Mouse (Mus musculus): ENCODE data around the gene Zfp11. TPM values are rescaled to one million over a fixed set of nuclear protein-coding genes. Genes with fewer than 3 reads are reported as not detected.
"Not testable (repeated sequence)": the region's sequence is repeated elsewhere in the genome, so short reads cannot be mapped to it uniquely, and the experiment has no call there.

Zfp11 gene
- polyA plus RNA-seq, 2 experiments, result 0.65 to 0.75 TPM

DNA sequence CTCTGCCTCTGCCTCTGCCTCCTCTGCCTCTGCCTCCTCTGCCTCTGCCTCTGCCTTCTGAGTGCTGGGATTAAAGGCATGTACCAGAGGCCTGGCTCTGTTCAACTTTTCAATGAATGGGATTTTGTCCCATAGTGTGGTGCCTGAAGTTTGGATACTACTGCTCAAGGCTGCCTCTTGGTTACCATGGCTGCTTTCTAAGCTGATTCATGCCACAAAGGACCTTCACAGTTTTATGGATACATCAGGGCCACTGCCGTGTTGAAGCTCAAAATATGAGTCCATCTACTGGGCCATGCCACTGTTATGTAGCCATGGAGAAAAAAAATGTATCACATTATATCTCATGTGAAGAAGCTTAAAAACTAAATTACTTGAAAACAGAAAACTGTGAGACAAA is 31.8 kb upstream of the Zfp11 start:
- no peak overlapping the region for H3K4me3 ChIP-seq (ENCODE audit: insufficient read depth in 1 of 2, low read depth in 2 of 2, low read length in 2 of 2)
- no peaks in the 10 kb centered on the region for H3K36me3 ChIP-seq (replicated peaks; ENCODE audit: control insufficient read depth, insufficient read depth, low read depth)
- TF ChIP-seq EP300 (IDR thresholded peaks at IDR 0.05; ENCODE audit: low read depth) (no peak), CTCF (IDR thresholded peaks at IDR 0.05; ENCODE audit: low read depth) (no peak)
- no peak for DNase-seq (ENCODE audit: low read depth in 3 of 3, low spot score in 3 of 3)
- H3K27ac ChIP-seq, result no peak overlapping the region
- H3K4me2 ChIP-seq (ENCODE audit: low read depth), result no peak overlapping the region
- no peaks in the 10 kb centered on the region for H3K27me3 ChIP-seq (ENCODE audit: control insufficient read depth, insufficient read depth, low read length)
- no peak overlapping the region for H3K9ac ChIP-seq (replicated peaks)
- H3K9me3 ChIP-seq (ENCODE audit: control insufficient read depth, low read length), result no peaks in the 10 kb centered on the region
- 65% methylated on average over 1 of the region's 1 CpGs for WGBS (ENCODE audit: insufficient replicate concordance)
- no peak for ATAC-seq (ENCODE audit: insufficient read depth)
- H3K4me1 ChIP-seq (replicated peaks; ENCODE audit: control insufficient read depth in 2 of 2, insufficient read depth in 2 of 2, low read length in 1 of 2), result no peaks in the 10 kb centered on the region; a peak in 2 of 4 replicates

DNA sequence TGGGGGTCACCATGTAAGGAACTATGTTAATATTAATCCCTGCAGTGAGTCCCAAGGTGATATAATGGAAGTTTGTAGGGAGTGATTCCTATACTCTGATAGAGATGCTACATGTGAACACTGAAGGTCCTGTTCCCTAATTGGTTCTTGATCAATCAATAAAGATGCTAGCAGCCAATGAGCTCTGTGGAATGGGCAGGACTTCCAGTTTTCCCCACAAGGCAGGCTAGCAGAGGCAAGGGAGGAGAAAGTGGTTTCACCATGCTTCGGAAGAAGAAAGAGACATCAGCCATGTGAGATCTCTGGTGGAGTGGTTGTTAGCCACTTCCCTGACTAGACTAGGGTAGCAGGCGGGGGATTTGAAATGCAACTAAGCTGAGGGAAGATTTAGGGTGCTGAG is 30.6 kb upstream of the Zfp11 start:
- Histone ChIP-seq H3K4me1 (replicated peaks; ENCODE audit: control insufficient read depth in 2 of 2, insufficient read depth in 2 of 2, low read length in 1 of 2) (no peaks in the 10 kb centered on the region; a peak in 2 of 4 replicates), H3K4me2 (ENCODE audit: low read depth) (no peak overlapping the region), H3K9me3 (ENCODE audit: control insufficient read depth, low read length) (no peaks in the 10 kb centered on the region), H3K9ac (replicated peaks) (no peak overlapping the region), H3K4me3 (ENCODE audit: insufficient read depth in 1 of 2, low read depth in 2 of 2, low read length in 2 of 2) (no peak overlapping the region), H3K27ac (no peak overlapping the region), H3K27me3 (ENCODE audit: control insufficient read depth, insufficient read depth, low read length) (no peaks in the 10 kb centered on the region), H3K36me3 (replicated peaks; ENCODE audit: control insufficient read depth, insufficient read depth, low read depth) (no peaks in the 10 kb centered on the region)
- TF ChIP-seq CTCF (IDR thresholded peaks at IDR 0.05; ENCODE audit: low read depth) (no peak), EP300 (IDR thresholded peaks at IDR 0.05; ENCODE audit: low read depth) (no peak)
- DNase-seq (ENCODE audit: low read depth in 3 of 3, low spot score in 3 of 3) (no peak), ATAC-seq (ENCODE audit: insufficient read depth) (no peak)
- WGBS (ENCODE audit: insufficient replicate concordance), result 36% methylated on average over 2 of the region's 2 CpGs

DNA sequence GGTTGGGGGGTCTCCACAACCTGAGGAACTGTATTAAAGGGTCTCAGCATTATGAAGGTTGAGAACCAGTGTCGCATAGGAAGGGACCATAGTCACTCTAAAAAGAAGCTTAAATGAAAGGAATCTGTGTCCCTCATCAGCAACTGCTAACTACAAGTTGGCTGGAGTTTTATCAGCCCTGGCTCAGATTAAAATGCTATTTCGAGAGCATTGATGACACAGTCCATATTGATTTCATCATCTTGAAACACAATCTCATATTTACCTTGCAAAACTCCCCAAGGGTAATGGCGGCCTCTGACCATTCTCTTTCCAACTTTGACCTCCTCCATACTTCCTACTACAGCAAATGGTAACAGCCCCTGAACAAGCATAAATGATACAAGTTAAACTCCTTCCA is 20.6 kb upstream of the Zfp11 start:
- no peak for ATAC-seq (ENCODE audit: insufficient read depth)
- no peak for DNase-seq (ENCODE audit: low read depth in 3 of 3, low spot score in 3 of 3)
- no peak overlapping the region for H3K4me2 ChIP-seq (ENCODE audit: low read depth)

DNA sequence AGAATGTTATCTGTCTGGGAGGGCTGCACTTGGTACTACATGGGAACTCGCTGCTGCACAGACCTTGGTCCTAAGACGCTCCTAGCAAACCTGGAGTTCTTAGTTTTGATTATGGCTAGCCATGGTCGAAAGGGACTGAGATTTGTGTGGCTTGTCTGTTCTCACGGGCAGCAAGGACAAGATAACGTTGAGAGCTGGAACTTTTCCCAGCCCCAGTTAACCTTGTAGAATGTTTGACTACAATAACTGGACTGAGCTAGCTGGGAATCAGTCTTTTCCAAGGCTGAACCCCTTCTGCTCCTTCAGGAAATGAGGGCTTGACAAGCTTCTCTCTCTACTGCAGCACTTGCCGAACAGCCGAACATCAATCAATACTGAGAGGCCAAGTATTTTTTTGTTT is 17.7 kb upstream of the Zfp11 start:
- Histone ChIP-seq H3K9me3 (ENCODE audit: control insufficient read depth, low read length) (no peaks in the 10 kb centered on the region), H3K36me3 (replicated peaks; ENCODE audit: control insufficient read depth, insufficient read depth, low read depth) (no peaks in the 10 kb centered on the region), H3K27me3 (ENCODE audit: control insufficient read depth, insufficient read depth, low read length) (no peaks in the 10 kb centered on the region), H3K4me1 (replicated peaks; ENCODE audit: control insufficient read depth in 2 of 2, insufficient read depth in 2 of 2, low read length in 1 of 2) (no peaks in the 10 kb centered on the region), H3K9ac (replicated peaks) (no peak overlapping the region), H3K4me2 (ENCODE audit: low read depth) (no peak overlapping the region), H3K27ac (no peak overlapping the region), H3K4me3 (ENCODE audit: insufficient read depth in 1 of 2, low read depth in 2 of 2, low read length in 2 of 2) (no peak overlapping the region)
- DNase-seq (ENCODE audit: low read depth in 3 of 3, low spot score in 3 of 3) (no peak), ATAC-seq (ENCODE audit: insufficient read depth) (no peak)
- TF ChIP-seq EP300 (IDR thresholded peaks at IDR 0.05; ENCODE audit: low read depth) (no peak), CTCF (IDR thresholded peaks at IDR 0.05; ENCODE audit: low read depth) (no peak)
- 53% methylated on average over 7 of the region's 7 CpGs for WGBS (ENCODE audit: insufficient replicate concordance)

More for the DNA sequence above, 20.6 kb upstream of the Zfp11 start:
- no peaks in the 10 kb centered on the region for H3K4me1 ChIP-seq (replicated peaks; ENCODE audit: control insufficient read depth in 2 of 2, insufficient read depth in 2 of 2, low read length in 1 of 2)
- no peak overlapping the region for H3K4me3 ChIP-seq (ENCODE audit: insufficient read depth in 1 of 2, low read depth in 2 of 2, low read length in 2 of 2)
- H3K27me3 ChIP-seq (ENCODE audit: control insufficient read depth, insufficient read depth, low read length), result no peaks in the 10 kb centered on the region
- no peak overlapping the region for H3K9ac ChIP-seq (replicated peaks)
- H3K36me3 ChIP-seq (replicated peaks; ENCODE audit: control insufficient read depth, insufficient read depth, low read depth), result no peaks in the 10 kb centered on the region
- H3K9me3 ChIP-seq (ENCODE audit: control insufficient read depth, low read length), result no peaks in the 10 kb centered on the region
- TF ChIP-seq EP300 (IDR thresholded peaks at IDR 0.05; ENCODE audit: low read depth) (no peak), CTCF (IDR thresholded peaks at IDR 0.05; ENCODE audit: low read depth) (no peak)
- WGBS (ENCODE audit: insufficient replicate concordance), result 60% methylated on average over 3 of the region's 3 CpGs
- no peak overlapping the region for H3K27ac ChIP-seq

DNA sequence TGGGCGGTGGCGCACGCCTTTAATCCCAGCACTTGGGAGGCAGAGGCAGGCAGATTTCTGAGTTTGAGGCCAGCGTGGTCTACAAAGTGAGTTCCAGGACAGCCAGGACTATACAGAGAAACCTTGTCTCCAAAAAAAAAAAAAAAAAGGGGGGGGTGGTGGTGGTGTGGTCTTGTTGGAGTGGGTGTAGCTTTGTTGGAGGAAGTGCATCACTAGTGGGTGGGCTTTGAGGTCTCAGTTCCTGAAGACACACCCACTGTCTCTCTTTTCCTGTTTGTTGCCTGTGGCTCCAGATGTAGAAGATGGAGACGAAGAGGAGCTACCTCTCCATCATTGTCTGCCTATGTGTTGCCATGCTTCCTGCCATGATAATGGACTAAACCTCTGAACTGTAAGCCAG is 15.2 kb upstream of the Zfp11 start:
- 63% methylated on average over 5 of the region's 5 CpGs for WGBS (ENCODE audit: insufficient replicate concordance)
- H3K4me3 ChIP-seq (ENCODE audit: insufficient read depth in 1 of 2, low read depth in 2 of 2, low read length in 2 of 2), result not testable (repeated sequence)

More for the DNA sequence above, 15.2 kb upstream of the Zfp11 start:
- not testable (repeated sequence) for H3K27ac ChIP-seq; H3K4me1 ChIP-seq (replicated peaks; ENCODE audit: control insufficient read depth in 2 of 2, insufficient read depth in 2 of 2, low read length in 1 of 2); H3K9me3 ChIP-seq (ENCODE audit: control insufficient read depth, low read length); H3K36me3 ChIP-seq (replicated peaks; ENCODE audit: control insufficient read depth, insufficient read depth, low read depth); H3K4me2 ChIP-seq (ENCODE audit: low read depth); H3K9ac ChIP-seq (replicated peaks); ATAC-seq (ENCODE audit: insufficient read depth); DNase-seq (ENCODE audit: low read depth in 3 of 3, low spot score in 3 of 3); H3K27me3 ChIP-seq (ENCODE audit: control insufficient read depth, insufficient read depth, low read length)
